Mouse (Mus musculus) layer of hippocampus, adult 11-12 months (tissue): Measurements from ENCODE around the gene Gm49721.
"Not testable (repeated sequence)": the region's sequence is repeated elsewhere in the genome, so short reads cannot be mapped to it uniquely, and the experiment has no call there.

Experiments used
- DNase-seq: peaks from one replicate; pipeline ENCODE4 v3.0.0; 2022; ENCODE audit warnings: low spot score

Gene Gm49721

DNA sequence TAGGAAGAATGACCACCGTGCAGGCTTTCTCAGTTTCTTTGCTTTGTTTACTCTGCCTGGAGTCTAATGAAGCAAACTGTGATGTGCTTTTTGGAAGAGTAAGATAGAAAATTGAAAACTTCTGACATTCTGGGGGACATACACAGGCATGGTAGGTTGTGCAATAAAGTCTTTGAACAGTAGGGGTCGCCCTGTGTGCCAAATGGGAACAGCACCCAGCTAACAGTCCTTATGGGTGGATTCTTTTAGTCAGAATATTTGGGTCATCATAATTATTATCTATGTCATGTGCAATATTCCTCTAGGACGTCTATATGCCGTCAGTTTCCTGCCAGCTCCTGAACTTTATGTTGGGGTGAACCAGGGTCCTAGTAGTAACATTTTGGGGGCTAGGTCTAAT is 100.9 kb downstream of the Gm49721 start:
- peak; percentile 81 for DNase-seq

DNA sequence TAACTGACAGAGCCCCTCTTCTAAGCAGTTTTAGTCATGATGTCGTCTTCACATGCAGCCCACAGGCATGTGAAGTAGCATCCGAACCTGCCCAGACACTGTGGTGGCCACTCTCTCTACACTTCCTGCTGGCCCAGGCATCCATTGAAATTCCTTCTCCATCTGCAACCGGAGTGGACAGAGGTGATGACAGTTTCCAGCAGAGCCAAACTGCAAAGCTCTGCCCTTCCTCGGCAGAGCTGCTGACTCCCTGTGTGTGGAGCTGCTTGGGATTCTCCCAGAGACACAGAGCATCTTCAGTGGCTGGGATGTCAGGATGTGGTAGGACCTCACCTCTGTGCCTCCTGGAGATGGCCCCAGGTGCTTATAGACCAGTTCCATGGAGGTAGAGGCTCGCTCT is 105.8 kb downstream of the Gm49721 start:
- not testable (repeated sequence) for DNase-seq

DNA sequence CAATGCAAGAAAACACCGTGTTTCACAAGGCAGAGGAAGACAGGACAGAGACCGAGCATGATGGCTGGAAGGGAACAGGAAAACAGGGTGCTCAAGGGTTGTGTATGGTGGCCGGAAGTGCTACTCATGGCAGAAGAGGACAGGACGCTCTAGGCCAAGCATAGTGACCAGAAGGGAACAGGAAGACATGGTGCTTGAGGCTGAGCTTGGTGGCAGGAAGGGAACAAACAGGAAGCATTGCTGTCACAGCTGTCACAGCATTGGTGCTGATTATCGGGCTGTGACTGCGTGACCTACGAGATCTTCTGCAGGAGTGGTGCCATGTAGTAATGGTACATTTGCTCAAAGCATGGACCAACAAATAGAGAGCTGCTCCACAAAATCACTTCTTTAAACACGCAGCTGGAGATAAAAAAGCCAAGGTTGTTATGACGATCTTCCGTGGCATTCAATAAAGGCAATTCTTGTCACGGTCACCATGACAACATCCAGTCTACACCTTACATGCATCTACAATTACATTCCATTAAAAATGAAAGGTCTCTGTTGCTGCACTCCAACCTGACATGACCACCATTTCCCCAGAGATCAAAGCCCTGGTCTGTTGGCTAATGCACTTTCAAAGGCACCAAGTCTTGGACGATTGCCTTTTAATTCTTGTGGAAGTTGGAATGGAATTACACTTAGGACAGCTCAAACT is 106.9 kb downstream of the Gm49721 start:
- not testable (repeated sequence) for DNase-seq

GRCm38 (mm10) chr17:7086836-7087235 is 108.1 kb downstream of the Gm49721 start:
- not testable (repeated sequence) for DNase-seq
